Mouse (Mus musculus) forebrain, embryonic 16.5 days (tissue): Measurements from ENCODE around the gene Tuba3b. TPM values are rescaled to one million over a fixed set of nuclear protein-coding genes. Genes with fewer than 3 reads are reported as not detected.

Experiments used
- polyA plus RNA-seq: library from polyadenylated mRNA; unstranded; fragments of >200 nt; fragmentation: Nextera tagmentation; extraction: Ambion mirVana; gene quantifications from 2 replicates; pipeline ENCODE4 v1.2.1, GENCODE M21; 2015

Tuba3b gene
- polyA plus RNA-seq, 1 experiment from 2014 or later = not detected

Other genes starting within 250 kb of the Tuba3b start
- gene Lmntd1, start 1.4 kb upstream of the Tuba3b start, polyA plus RNA-seq = 0.70 and 0.73 TPM in 2 replicates
- gene Rassf8, start 131.0 kb downstream of the Tuba3b start, polyA plus RNA-seq = 3.4 and 4.0 TPM in 2 replicates
- gene Bhlhe41, start 249.8 kb downstream of the Tuba3b start, polyA plus RNA-seq = 2.6 and 4.5 TPM in 2 replicates